Mouse (Mus musculus): ENCODE results near the gene Adam15.
A peak's percentile ranks its signal among the peaks of the same experiment; 100 is the strongest.

- TF ChIP-seq CTCF (conservative IDR thresholded peaks at IDR 0.05; ENCODE audit: low read length) = peak; percentile 92
- no peak for TF ChIP-seq NANOG (IDR thresholded peaks at IDR 0.05; ENCODE audit: borderline replicate concordance, low read length)
- no peak for TF ChIP-seq POU5F1 (IDR thresholded peaks at IDR 0.05; ENCODE audit: borderline replicate concordance, low read length)
These were observed 9.3 kb downstream of the Adam15 start for GRCm38 (mm10) chr3:89340465-89340864.
